Mouse (Mus musculus): ENCODE data around the gene Fkbp4.

- no peak for TF ChIP-seq CTCF (IDR thresholded peaks at IDR 0.05; ENCODE audit: low read depth)
- no peak for TF ChIP-seq EP300 (IDR thresholded peaks at IDR 0.05; ENCODE audit: low read depth)
Observed at GRCm38 (mm10) chr6:128474112-128474511, 35.6 kb upstream of the Fkbp4 start.
